Mouse (Mus musculus): ENCODE measurements around the gene Pdxp.
A peak's percentile ranks its signal among the peaks of the same experiment; 100 is the strongest.

The Pdxp gene

DNA sequence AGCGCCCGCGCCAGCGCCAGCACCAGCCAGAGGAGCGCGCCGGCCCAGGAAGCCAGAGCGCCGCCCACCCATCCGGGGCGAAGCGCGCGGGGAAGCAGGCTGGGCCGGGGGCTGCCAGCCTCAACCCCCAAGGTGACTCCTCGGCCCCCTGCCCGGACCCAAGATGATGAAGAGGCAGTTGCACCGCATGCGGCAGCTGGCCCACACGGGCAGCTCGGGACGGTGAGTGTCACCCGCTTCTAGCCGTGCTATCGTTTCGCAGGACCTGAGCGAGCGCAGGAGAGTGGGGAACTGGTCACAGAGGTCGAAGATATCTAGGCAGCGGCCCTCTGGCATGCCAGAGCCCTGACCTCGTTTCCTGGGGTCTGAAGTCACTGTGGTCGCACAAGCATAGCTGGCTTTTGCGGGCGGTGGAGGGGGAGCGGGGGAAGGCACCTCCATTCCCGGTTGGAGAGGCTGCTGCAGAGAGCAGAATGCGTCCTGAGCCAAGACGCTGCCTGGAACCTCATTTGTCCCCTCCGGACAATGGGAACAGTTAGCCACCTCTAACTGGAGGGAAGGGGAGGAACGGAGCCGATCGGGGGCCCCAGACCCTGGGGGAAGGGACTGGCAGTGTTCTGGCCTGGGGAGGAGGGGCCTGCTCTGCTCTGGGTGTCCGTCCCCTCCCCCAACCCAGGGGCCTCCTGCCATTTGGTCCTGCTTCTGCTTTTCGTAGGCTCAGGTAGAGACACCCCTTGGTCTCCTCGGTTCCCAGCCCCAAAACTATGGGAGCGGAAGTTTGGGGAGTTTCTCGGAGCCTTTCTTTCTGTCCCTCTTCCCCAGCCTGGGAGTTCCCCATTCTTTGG lies 13.8 kb upstream of the Pdxp start, which contains the start of gene Sh3bp1:
Gene Sh3bp1, plus strand, starts transcription at position 29 of the 845 bp plus-strand sequence.
- DNase-seq (ENCODE audit: low read depth, low spot score), result peak; percentile 66

GRCm38 (mm10) chr15:78900585-78901421 lies 12.9 kb upstream of the Pdxp start:
- no peak for DNase-seq (ENCODE audit: low read depth, low spot score)

- no peak for DNase-seq (ENCODE audit: low read depth, low spot score)
Measured at GRCm38 (mm10) chr15:78901422-78901789, 12.3 kb upstream of the Pdxp start.

GRCm38 (mm10) chr15:78903243-78903642 lies 10.5 kb upstream of the Pdxp start:
- peak; percentile 89 for DNase-seq (ENCODE audit: low read depth, low spot score)

DNA sequence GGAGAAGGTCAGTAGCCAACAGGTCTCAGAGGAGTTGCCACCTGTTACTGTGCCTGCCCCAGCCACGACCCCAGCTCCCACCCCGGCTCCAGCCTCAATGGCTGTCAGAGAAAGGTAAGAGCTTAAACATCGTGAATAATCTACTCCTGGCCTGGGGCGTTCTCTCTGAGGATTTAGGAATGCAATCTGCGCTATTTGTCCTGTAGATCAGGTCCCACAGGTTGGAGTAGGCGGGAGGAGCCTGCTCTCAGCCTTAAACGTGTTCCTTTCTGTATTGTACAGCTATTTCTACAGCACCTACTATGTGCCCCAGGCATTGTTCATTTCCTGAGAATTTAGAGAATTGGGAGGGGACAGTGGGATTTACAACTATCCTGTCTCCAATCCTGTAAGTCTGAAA lies 5.3 kb upstream of the Pdxp start:
- DNase-seq (ENCODE audit: low read depth, low spot score), result no peak

DNA sequence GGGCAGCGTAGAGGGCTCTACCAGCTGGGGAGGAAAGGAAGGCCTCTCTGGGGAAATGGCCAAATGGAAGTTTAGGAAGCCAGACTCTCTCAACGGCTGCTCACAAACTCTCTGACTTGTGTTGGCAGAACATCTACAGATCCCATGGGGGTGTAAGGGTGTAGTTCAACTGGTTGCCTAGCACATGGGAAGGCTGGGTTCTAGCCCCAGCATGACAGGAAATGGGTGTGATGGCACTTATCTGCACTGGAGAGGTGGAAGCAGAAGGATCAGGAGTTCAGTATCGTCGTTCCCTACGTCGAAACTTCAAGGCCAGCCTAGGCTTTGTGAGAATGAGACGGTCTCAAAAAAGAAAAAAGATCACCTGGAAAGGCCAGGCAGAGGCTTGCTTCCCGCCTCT lies 4.7 kb upstream of the Pdxp start:
- no peak for DNase-seq (ENCODE audit: low read depth, low spot score)

DNA sequence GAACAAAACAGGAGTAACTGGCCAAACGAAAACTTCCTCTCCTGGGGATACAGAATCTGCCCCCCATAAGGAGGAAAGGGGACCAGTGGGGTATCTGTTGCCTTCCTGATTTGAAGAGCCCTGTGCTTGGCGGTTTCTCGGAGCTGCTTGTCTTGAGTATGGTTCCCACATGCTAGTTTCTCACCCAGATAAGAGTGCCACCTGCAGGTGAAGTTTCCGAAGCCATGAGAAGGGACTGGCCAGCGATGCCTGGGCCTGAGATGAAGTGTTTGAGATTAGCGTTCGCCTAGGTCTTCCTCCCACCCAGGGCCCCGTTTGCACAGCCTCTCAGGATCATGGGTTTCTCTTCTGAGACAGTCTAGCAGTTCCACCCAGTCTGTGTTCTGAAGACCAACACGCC lies 1.7 kb upstream of the Pdxp start:
- no peak for DNase-seq (ENCODE audit: low read depth, low spot score)

GRCm38 (mm10) chr15:78914091-78914822 lies 538 bp downstream of the Pdxp start:
- no peak for DNase-seq (ENCODE audit: low read depth, low spot score)

GRCm38 (mm10) chr15:78914823-78915659 lies 1.3 kb downstream of the Pdxp start:
- no peak for DNase-seq (ENCODE audit: low read depth, low spot score)

GRCm38 (mm10) chr15:78915660-78916017 lies 1.9 kb downstream of the Pdxp start:
- peak; percentile 87 for DNase-seq (ENCODE audit: low read depth, low spot score)

GRCm38 (mm10) chr15:78916052-78916826 lies 2.5 kb downstream of the Pdxp start:
- no peak for DNase-seq (ENCODE audit: low read depth, low spot score)

DNA sequence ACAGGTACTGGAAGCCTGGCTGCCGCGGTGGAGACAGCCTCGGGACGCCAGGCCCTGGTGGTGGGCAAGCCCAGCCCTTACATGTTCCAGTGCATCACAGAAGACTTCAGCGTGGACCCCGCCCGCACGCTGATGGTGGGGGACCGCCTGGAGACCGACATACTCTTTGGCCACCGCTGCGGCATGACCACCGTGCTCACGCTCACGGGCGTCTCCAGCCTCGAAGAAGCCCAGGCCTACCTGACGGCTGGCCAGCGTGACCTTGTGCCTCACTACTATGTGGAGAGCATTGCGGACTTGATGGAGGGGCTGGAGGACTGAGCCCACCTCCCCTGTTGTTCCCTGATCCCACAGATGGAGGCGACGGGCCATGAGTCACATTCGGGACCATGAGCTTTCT lies 4.4 kb downstream of the Pdxp start:
- DNase-seq (ENCODE audit: low read depth, low spot score), result no peak

DNA sequence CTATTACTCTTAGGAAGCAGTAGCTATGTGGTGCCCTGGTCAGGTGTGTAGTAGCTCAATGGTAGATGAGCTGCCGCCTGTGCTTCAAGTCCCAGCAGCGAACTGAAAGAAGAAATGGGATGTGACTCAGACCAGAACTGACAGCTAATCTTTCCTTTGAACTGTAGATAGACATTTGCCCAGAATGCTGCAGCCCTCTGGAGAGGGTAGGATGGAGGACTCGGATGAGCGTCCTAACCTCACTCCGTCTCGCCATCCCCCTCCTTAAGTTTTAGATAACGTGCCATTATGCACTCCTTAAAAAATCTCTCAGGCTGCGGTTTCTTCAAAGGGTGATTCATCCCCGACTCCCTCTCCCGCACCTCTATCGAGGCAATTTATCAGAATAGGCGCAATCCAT lies 6.2 kb downstream of the Pdxp start:
- no peak for DNase-seq (ENCODE audit: low read depth, low spot score)

DNA sequence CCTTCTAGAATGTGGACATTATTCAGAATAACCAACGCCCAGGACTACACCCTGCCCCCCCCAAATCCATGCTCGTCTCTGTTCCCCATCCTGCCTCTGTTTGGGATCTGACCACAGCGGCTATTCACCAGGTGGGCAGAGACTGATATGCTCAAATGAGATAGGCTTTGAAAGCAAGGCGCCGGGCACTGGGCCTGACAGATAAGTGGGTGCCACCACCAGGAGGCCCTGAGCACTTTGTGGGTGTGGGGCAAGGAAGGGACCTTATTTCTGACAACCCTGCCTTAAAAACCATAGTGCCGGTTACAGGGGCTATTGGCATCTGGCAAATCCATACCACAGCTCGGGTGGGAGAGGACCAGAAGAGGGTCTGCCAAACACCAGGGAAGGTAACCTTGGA lies 9.0 kb downstream of the Pdxp start:
- DNase-seq (ENCODE audit: low read depth, low spot score), result no peak

- no peak for DNase-seq (ENCODE audit: low read depth, low spot score)
Measured at GRCm38 (mm10) chr15:78923585-78923984, 9.9 kb downstream of the Pdxp start.

GRCm38 (mm10) chr15:78925129-78925528 lies 11.4 kb downstream of the Pdxp start:
- DNase-seq (ENCODE audit: low read depth, low spot score), result no peak

GRCm38 (mm10) chr15:78926021-78926919 lies 12.6 kb downstream of the Pdxp start, which contains the start of gene Lgals1:
Lgals1 (plus strand) TSS chr15:78926725.
- DNase-seq (ENCODE audit: low read depth, low spot score), result peak; percentile 88

- no peak for DNase-seq (ENCODE audit: low read depth, low spot score)
Measured at GRCm38 (mm10) chr15:78927021-78927787, 13.5 kb downstream of the Pdxp start.

All from mesoderm, embryonic 11.5 days (tissue).